Mouse (Mus musculus) heart, embryonic 12.5 days (tissue): ENCODE results near the gene Klf12. TPM values are rescaled to one million over a fixed set of nuclear protein-coding genes. Genes with fewer than 3 reads are reported as not detected.

Source experiments
- ATAC-seq: fragments of 200-750 bp; cut with Nextera tagmentation; 2 replicates; pipeline ENCODE4 v1.8.0; 2017; ENCODE audit warnings: moderate TSS enrichment, moderate library complexity; ENCODE audit not compliant: insufficient number of reproducible peaks, low FRiP score
- H3K27ac ChIP-seq: fragments of 300-500 bp; sonication (generic); 2 replicates; pipeline ENCODE4 v1.5.1; 2016; ENCODE audit warnings: mild to moderate bottlenecking, moderate library complexity; ENCODE audit not compliant: poor library complexity, severe bottlenecking
- H3K27me3 ChIP-seq: fragments of 300-500 bp; sonication (generic); replicated peaks from 2 replicates; pipeline ENCODE4 v1.6.1; 2016; ENCODE audit warnings: mild to moderate bottlenecking, moderate library complexity
- H3K36me3 ChIP-seq: fragments of 300-500 bp; sonication (generic); 2 replicates; pipeline ENCODE4 v1.6.1; 2016; ENCODE audit warnings: mild to moderate bottlenecking, moderate library complexity
- H3K4me1 ChIP-seq: fragments of 300-500 bp; sonication (generic); replicated peaks from 2 replicates; pipeline ENCODE4 v1.6.1; 2016; ENCODE audit warnings: mild to moderate bottlenecking
- H3K4me2 ChIP-seq: fragments of 300-500 bp; sonication (generic); 2 replicates; pipeline ENCODE4 v1.6.1; 2016; ENCODE audit warnings: mild to moderate bottlenecking, moderate library complexity
- H3K4me3 ChIP-seq: fragments of 300-500 bp; sonication (generic); 2 replicates; pipeline ENCODE4 v1.5.1; 2016; ENCODE audit warnings: mild to moderate bottlenecking
- H3K9ac ChIP-seq: fragments of 300-500 bp; sonication (generic); 2 replicates; pipeline ENCODE4 v1.6.1; 2016; ENCODE audit warnings: mild to moderate bottlenecking, moderate library complexity
- H3K9me3 ChIP-seq: fragments of 300-500 bp; sonication (generic); replicated peaks from 2 replicates; pipeline ENCODE4 v1.6.1; 2016; ENCODE audit warnings: mild to moderate bottlenecking, moderate library complexity
- WGBS: fragments of 180-500 bp; shearing (Covaris S2); methylation state at CpG from one replicate; pipeline ENCODE4 v1.1.7; 2016; 5-methylcytosine and 5-hydroxymethylcytosine counted together
- polyA plus RNA-seq: library from polyadenylated mRNA; unstranded; fragments of >200 nt; fragmentation: Nextera tagmentation; extraction: Ambion mirVana; gene quantifications from 2 replicates; pipeline ENCODE4 v1.2.1, GENCODE M21; 2016

Gene Klf12
- polyA plus RNA-seq, 1 experiment from 2014 or later: 4.5 TPM

GRCm38 (mm10) chr14:100285656-100286585, 1.4 kb upstream of the Klf12 start:
- peak overlapping the region; percentile 88 for H3K4me3 ChIP-seq
- ATAC-seq: peak; percentile 55; the same call in 1 of the 2 replicates
- H3K27me3 ChIP-seq: 0 out of 2 replicates have a peak, but pooled peaks cover 3% of the 10 kb centered on the region
- peak overlapping the region; percentile 94 for H3K4me2 ChIP-seq
- no peaks in the 10 kb centered on the region for H3K36me3 ChIP-seq
- peak overlapping the region; percentile 80 for H3K9ac ChIP-seq
- peaks cover 17% of the 10 kb centered on the region for H3K4me1 ChIP-seq
- peak overlapping the region; percentile 86; the same call in 1 of the 2 replicates for H3K27ac ChIP-seq
- WGBS: under 1% methylated on average over 60 of the region's 60 CpGs
- H3K9me3 ChIP-seq: no peaks in the 10 kb centered on the region

GRCm38 (mm10) chr14:100284861-100285655, 579 bp upstream of the Klf12 start:
- H3K4me3 ChIP-seq: peak overlapping the region; percentile 88
- H3K4me1 ChIP-seq: peaks cover 17% of the 10 kb centered on the region
- no peaks in the 10 kb centered on the region for H3K36me3 ChIP-seq
- H3K4me2 ChIP-seq: peak overlapping the region; percentile 94
- H3K27ac ChIP-seq: peak overlapping the region; percentile 86
- ATAC-seq: peak; percentile 84
- WGBS: under 1% methylated on average over 43 of the region's 48 CpGs
- H3K9me3 ChIP-seq: peaks cover under 1% of the 10 kb centered on the region; the same call in 1 of the 2 replicates
- peak overlapping the region; percentile 80 for H3K9ac ChIP-seq
- H3K27me3 ChIP-seq: 0 out of 2 replicates have a peak, but pooled peaks cover 3% of the 10 kb centered on the region

GRCm38 (mm10) chr14:100283411-100284118, 914 bp downstream of the Klf12 start:
- Histone ChIP-seq H3K4me1 (peaks cover 17% of the 10 kb centered on the region), H3K4me3 (peak overlapping the region; percentile 88), H3K4me2 (peak overlapping the region; percentile 94), H3K27ac (peak overlapping the region; percentile 30; the same call in 1 of the 2 replicates), H3K9me3 (peaks cover 3% of the 10 kb centered on the region; the same call in 1 of the 2 replicates), H3K36me3 (no peaks in the 10 kb centered on the region), H3K27me3 (0 out of 2 replicates have a peak, but pooled peaks cover 3% of the 10 kb centered on the region), H3K9ac (peak overlapping the region; percentile 80)
- ATAC-seq: no peak
- under 1% methylated on average over 27 of the region's 27 CpGs for WGBS

- H3K4me2 ChIP-seq: peak overlapping the region; percentile 40
- H3K27ac ChIP-seq: no peak overlapping the region
- peaks cover 17% of the 10 kb centered on the region for H3K4me1 ChIP-seq
- H3K9ac ChIP-seq: no peak overlapping the region
- 0 out of 2 replicates have a peak, but pooled peaks cover 3% of the 10 kb centered on the region for H3K27me3 ChIP-seq
- peaks cover 3% of the 10 kb centered on the region; the same call in 1 of the 2 replicates for H3K9me3 ChIP-seq
- 5% methylated on average over 7 of the region's 7 CpGs for WGBS
- no peaks in the 10 kb centered on the region for H3K36me3 ChIP-seq
- ATAC-seq: no peak
- no peak overlapping the region for H3K4me3 ChIP-seq
Measured at GRCm38 (mm10) chr14:100282651-100283050, 1.8 kb downstream of the Klf12 start.

GRCm38 (mm10) chr14:100281734-100282133, 2.7 kb downstream of the Klf12 start:
- Histone ChIP-seq H3K9ac (no peak overlapping the region), H3K4me1 (peaks cover 11% of the 10 kb centered on the region), H3K9me3 (peaks cover 3% of the 10 kb centered on the region; the same call in 1 of the 2 replicates), H3K27ac (no peak overlapping the region), H3K36me3 (no peaks in the 10 kb centered on the region), H3K27me3 (no peaks in the 10 kb centered on the region), H3K4me2 (no peak overlapping the region), H3K4me3 (no peak overlapping the region)
- no peak for ATAC-seq
- 57% methylated on average over 3 of the region's 3 CpGs for WGBS

- Histone ChIP-seq H3K4me3 (no peak overlapping the region), H3K9me3 (no peaks in the 10 kb centered on the region), H3K9ac (no peak overlapping the region), H3K4me1 (no peaks in the 10 kb centered on the region), H3K27ac (no peak overlapping the region), H3K36me3 (no peaks in the 10 kb centered on the region), H3K4me2 (no peak overlapping the region), H3K27me3 (no peaks in the 10 kb centered on the region)
- 66% methylated on average over 2 of the region's 2 CpGs for WGBS
- no peak for ATAC-seq
Measured at GRCm38 (mm10) chr14:100274179-100274578, 10.3 kb downstream of the Klf12 start.

GRCm38 (mm10) chr14:100260531-100260930, 23.9 kb downstream of the Klf12 start:
- Histone ChIP-seq H3K9me3 (no peaks in the 10 kb centered on the region), H3K27me3 (no peaks in the 10 kb centered on the region), H3K36me3 (no peaks in the 10 kb centered on the region), H3K4me1 (peaks cover 8% of the 10 kb centered on the region), H3K4me2 (no peak overlapping the region), H3K27ac (peak overlapping the region; percentile 27; the same call in 1 of the 2 replicates), H3K9ac (no peak overlapping the region), H3K4me3 (no peak overlapping the region)
- WGBS: 53% methylated on average over 4 of the region's 4 CpGs
- ATAC-seq: no peak

- 81% methylated on average over 5 of the region's 5 CpGs for WGBS
- no peaks in the 10 kb centered on the region for H3K36me3 ChIP-seq
- H3K9me3 ChIP-seq: no peaks in the 10 kb centered on the region
- H3K4me2 ChIP-seq: no peak overlapping the region
- H3K27me3 ChIP-seq: no peaks in the 10 kb centered on the region
- H3K4me3 ChIP-seq: no peak overlapping the region
- no peak overlapping the region for H3K27ac ChIP-seq
- H3K4me1 ChIP-seq: no peaks in the 10 kb centered on the region
- no peak overlapping the region for H3K9ac ChIP-seq
- no peak for ATAC-seq
Measured at GRCm38 (mm10) chr14:100243046-100243445, 41.4 kb downstream of the Klf12 start.

GRCm38 (mm10) chr14:100239874-100240273, 44.6 kb downstream of the Klf12 start:
- no peaks in the 10 kb centered on the region for H3K36me3 ChIP-seq
- ATAC-seq: no peak
- H3K4me1 ChIP-seq: peaks cover 15% of the 10 kb centered on the region
- H3K9me3 ChIP-seq: no peaks in the 10 kb centered on the region
- WGBS: 78% methylated on average over 4 of the region's 4 CpGs
- H3K4me2 ChIP-seq: no peak overlapping the region
- H3K4me3 ChIP-seq: no peak overlapping the region
- H3K27me3 ChIP-seq: no peaks in the 10 kb centered on the region
- no peak overlapping the region for H3K27ac ChIP-seq
- no peak overlapping the region for H3K9ac ChIP-seq

- H3K27ac ChIP-seq: no peak overlapping the region
- no peaks in the 10 kb centered on the region for H3K27me3 ChIP-seq
- no peak for ATAC-seq
- no peaks in the 10 kb centered on the region for H3K36me3 ChIP-seq
- H3K4me2 ChIP-seq: no peak overlapping the region
- no peaks in the 10 kb centered on the region for H3K9me3 ChIP-seq
- no peak overlapping the region for H3K4me3 ChIP-seq
- WGBS: 66% methylated on average over 7 of the region's 7 CpGs
- peaks cover 23% of the 10 kb centered on the region for H3K4me1 ChIP-seq
- H3K9ac ChIP-seq: no peak overlapping the region
Measured at GRCm38 (mm10) chr14:100236757-100237156, 47.7 kb downstream of the Klf12 start.
